Mouse (Mus musculus) E14TG2a.4 (cell line): ENCODE measurements around the gene Xrcc6.
"Not testable (repeated sequence)": the region's sequence is repeated elsewhere in the genome, so short reads cannot be mapped to it uniquely, and the experiment has no call there.

Source experiments
- H3K27me3 ChIP-seq: 2 replicates; pipeline ENCODE4 v1.6.1; 2014; ENCODE audit warnings: low read length, control low read depth; ENCODE audit not compliant: insufficient read depth
- H3K36me3 ChIP-seq: 2 replicates; pipeline ENCODE4 v1.6.1; 2014; ENCODE audit warnings: low read length, control low read depth; ENCODE audit not compliant: insufficient read depth
- H3K4me1 ChIP-seq: replicated peaks from 2 replicates; pipeline ENCODE4 v1.6.1; 2014; ENCODE audit warnings: low read depth, low read length, control low read depth
- H3K4me3 ChIP-seq: replicated peaks from 2 replicates; pipeline ENCODE4 v1.5.1; 2014; ENCODE audit warnings: mild to moderate bottlenecking, low read length
- H3K9me3 ChIP-seq: 2 replicates; pipeline ENCODE4 v1.6.1; 2014; ENCODE audit warnings: low read length, control low read depth
- CTCF ChIP-seq: conservative IDR thresholded peaks from 2 replicates; pipeline ENCODE4 v1.5.1; 2014; ENCODE audit warnings: low read length
- NANOG ChIP-seq: IDR thresholded peaks from 2 replicates; pipeline ENCODE4 v1.6.1; 2014; ENCODE audit warnings: borderline replicate concordance, low read length, mixed read lengths
- POU5F1 ChIP-seq: IDR thresholded peaks from 2 replicates; pipeline ENCODE4 v1.6.1; 2014; ENCODE audit warnings: low read length, borderline replicate concordance

The Xrcc6 gene

GRCm38 (mm10) chr15:81969173-81969572 is 18.5 kb upstream of the Xrcc6 start:
- no peaks in the 10 kb centered on the region; the same call in 1 of the 2 replicates for H3K36me3 ChIP-seq
- H3K4me3 ChIP-seq: peak overlapping the region; percentile 3
- H3K9me3 ChIP-seq: peaks cover 50% of the 10 kb centered on the region
- no peaks in the 10 kb centered on the region for H3K27me3 ChIP-seq
- peaks cover 47% of the 10 kb centered on the region for H3K4me1 ChIP-seq
- TF ChIP-seq NANOG (0 out of 2 replicates have a peak, but pooled peaks have one; percentile 36), POU5F1 (no peak), CTCF (no peak)

GRCm38 (mm10) chr15:81969635-81970034 is 18.0 kb upstream of the Xrcc6 start:
- H3K4me3 ChIP-seq, H3K36me3 ChIP-seq, H3K27me3 ChIP-seq: not testable (repeated sequence)
- H3K9me3 ChIP-seq: peaks cover 54% of the 10 kb centered on the region
- peaks cover 42% of the 10 kb centered on the region for H3K4me1 ChIP-seq
- peak; percentile 4; the same call in 1 of the 2 replicates for TF ChIP-seq NANOG

GRCm38 (mm10) chr15:81970498-81970897 is 17.1 kb upstream of the Xrcc6 start:
- H3K4me3 ChIP-seq, H3K27me3 ChIP-seq, H3K36me3 ChIP-seq: not testable (repeated sequence)
- H3K9me3 ChIP-seq: peaks cover 63% of the 10 kb centered on the region
- 0 out of 2 replicates have a peak, but pooled peaks have one; percentile 11 for TF ChIP-seq NANOG
- H3K4me1 ChIP-seq: peaks cover 34% of the 10 kb centered on the region

- H3K36me3 ChIP-seq, H3K4me3 ChIP-seq, H3K27me3 ChIP-seq, H3K4me1 ChIP-seq: not testable (repeated sequence)
- H3K9me3 ChIP-seq: peaks cover 62% of the 10 kb centered on the region
Measured at GRCm38 (mm10) chr15:81975156-81975555, 12.5 kb upstream of the Xrcc6 start.

GRCm38 (mm10) chr15:81980321-81980720 is 7.3 kb upstream of the Xrcc6 start, which contains the start of gene 1700029P11Rik:
TSS of gene 1700029P11Rik (plus strand) at chr15:81980540.
- Histone ChIP-seq H3K4me3 (peak within 1 kb of the TSS; percentile 62), H3K27me3 (no peaks in the 10 kb centered on the region), H3K4me1 (peaks cover 15% of the 10 kb centered on the region), H3K9me3 (peaks cover 21% of the 10 kb centered on the region), H3K36me3 (no peaks in the 10 kb centered on the region)
- TF ChIP-seq NANOG: no peak
- no peak for TF ChIP-seq CTCF
- no peak for TF ChIP-seq POU5F1

- Histone ChIP-seq H3K27me3 (no peaks in the 10 kb centered on the region), H3K4me3 (no peak overlapping the region), H3K36me3 (no peaks in the 10 kb centered on the region), H3K9me3 (peaks cover 3% of the 10 kb centered on the region; the same call in 1 of the 2 replicates), H3K4me1 (peaks cover 22% of the 10 kb centered on the region)
- TF ChIP-seq CTCF: no peak
- no peak for TF ChIP-seq POU5F1
- no peak for TF ChIP-seq NANOG
Measured at GRCm38 (mm10) chr15:81982173-81982572, 5.5 kb upstream of the Xrcc6 start.

- H3K9me3 ChIP-seq: no peaks in the 10 kb centered on the region
- no peaks in the 10 kb centered on the region for H3K36me3 ChIP-seq
- no peaks in the 10 kb centered on the region for H3K27me3 ChIP-seq
- H3K4me3 ChIP-seq: no peak overlapping the region
- peaks cover 27% of the 10 kb centered on the region for H3K4me1 ChIP-seq
- TF ChIP-seq POU5F1 (no peak), NANOG (no peak)
Measured at GRCm38 (mm10) chr15:81985267-81986161, 2.1 kb upstream of the Xrcc6 start.

GRCm38 (mm10) chr15:81989371-81990062 is 1.9 kb downstream of the Xrcc6 start:
- Histone ChIP-seq H3K4me1 (peaks cover 63% of the 10 kb centered on the region), H3K27me3 (no peaks in the 10 kb centered on the region), H3K36me3 (peaks cover 21% of the 10 kb centered on the region), H3K4me3 (no peak overlapping the region), H3K9me3 (no peaks in the 10 kb centered on the region)
- TF ChIP-seq POU5F1 (no peak), CTCF (peak; percentile 72)

- Histone ChIP-seq H3K36me3 (peaks cover 29% of the 10 kb centered on the region), H3K4me3 (no peak overlapping the region), H3K9me3 (no peaks in the 10 kb centered on the region), H3K4me1 (peaks cover 63% of the 10 kb centered on the region), H3K27me3 (no peaks in the 10 kb centered on the region)
- TF ChIP-seq POU5F1 (no peak), CTCF (no peak), NANOG (no peak)
Measured at GRCm38 (mm10) chr15:81990549-81990948, 2.9 kb downstream of the Xrcc6 start.
